Mouse (Mus musculus): Measurements from ENCODE around the gene Plscr4. TPM values are rescaled to one million over a fixed set of nuclear protein-coding genes. Genes with fewer than 3 reads are reported as not detected.

The Plscr4 gene
- polyA plus RNA-seq (2012; ENCODE audit: low replicate concordance), result 1.1 and 2.4 TPM in 2 replicates

DNA sequence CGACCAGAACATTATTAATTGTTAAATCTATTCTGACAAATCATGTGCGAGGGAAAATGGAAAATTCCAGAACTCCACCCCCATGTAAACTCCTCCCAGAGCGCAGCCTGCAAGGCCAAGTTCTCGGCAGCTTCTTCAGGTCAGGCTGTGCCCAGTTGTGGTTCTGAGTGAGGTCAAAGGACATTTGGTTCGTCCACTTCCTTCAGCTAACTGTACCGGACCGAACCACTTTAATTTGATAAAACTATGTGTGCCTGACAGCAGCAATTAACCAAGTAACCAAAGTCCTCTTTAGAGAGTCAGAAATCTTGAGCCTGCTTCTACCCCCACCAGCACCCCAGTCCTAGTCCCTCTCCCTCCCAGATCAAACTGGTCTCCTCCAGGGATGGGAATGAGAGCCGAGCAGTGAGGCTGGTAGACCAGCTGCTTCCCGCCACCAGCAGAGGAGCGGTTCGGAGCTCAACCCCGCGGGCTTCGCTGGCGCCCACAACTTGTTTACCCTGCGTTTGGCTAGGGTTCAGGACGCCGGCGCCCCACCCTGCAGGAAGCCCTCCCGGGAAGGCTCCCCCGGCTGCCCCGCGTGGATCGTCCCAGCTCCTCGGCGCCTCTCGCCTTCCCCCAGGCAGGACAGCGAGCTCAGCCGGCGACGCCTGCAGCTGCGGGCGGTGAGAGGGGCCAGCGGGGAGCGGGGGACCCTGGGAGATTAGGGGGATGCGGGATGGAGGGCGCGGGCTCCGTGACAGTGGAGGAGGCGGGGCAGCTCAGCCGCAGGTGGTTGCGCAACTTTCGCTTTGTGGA lies at the start of gene Plscr4:
Gene Plscr4 (plus strand): TSS at position 113 of the 798 bp plus-strand sequence.

Other genes starting within 250 kb of the Plscr4 start
- 17.5 and 31.5 TPM in 2 replicates for gene Plscr1, start 207.6 kb upstream of the Plscr4 start, polyA plus RNA-seq (2012; ENCODE audit: low replicate concordance)
- gene Plscr2, start 181.8 kb upstream of the Plscr4 start, polyA plus RNA-seq (2012; ENCODE audit: low replicate concordance), result not detected in 2 replicates
- gene 1700057G04Rik, start 148.0 kb upstream of the Plscr4 start, polyA plus RNA-seq (2012; ENCODE audit: low replicate concordance), result not detected in 2 replicates
- 0.20 and 0.37 TPM in 2 replicates for gene Plod2, start 84.8 kb downstream of the Plscr4 start, polyA plus RNA-seq (2012; ENCODE audit: low replicate concordance)

Measured in hematopoietic multipotent progenitor cell, adult 10-12 weeks (in vitro differentiated cells).